Mouse (Mus musculus): ENCODE results near the gene Pgf.
A peak's percentile ranks its signal among the peaks of the same experiment; 100 is the strongest.

Pgf gene

GRCm38 (mm10) chr12:85177740-85178239, at the start of gene Pgf:
Pgf (minus strand) TSS chr12:85177790.
- DNase-seq (ENCODE audit: low read depth, low spot score) = no peak

- no peak for DNase-seq (ENCODE audit: low read depth, low spot score)
These were observed 49.6 kb upstream of the Pgf start for GRCm38 (mm10) chr12:85227227-85227626.

- no peak for DNase-seq (ENCODE audit: low read depth, low spot score)
These were observed 42.3 kb upstream of the Pgf start for GRCm38 (mm10) chr12:85219905-85220290.

GRCm38 (mm10) chr12:85219236-85219904, 41.8 kb upstream of the Pgf start, which contains the start of gene Eif2b2:
Eif2b2 (plus strand) TSS chr12:85219481.
- DNase-seq (ENCODE audit: low read depth, low spot score) = peak; percentile 94

GRCm38 (mm10) chr12:85217733-85218310, 40.2 kb upstream of the Pgf start:
- DNase-seq (ENCODE audit: low read depth, low spot score) = no peak

GRCm38 (mm10) chr12:85215031-85215430, 37.4 kb upstream of the Pgf start:
- no peak for DNase-seq (ENCODE audit: low read depth, low spot score)

- no peak for DNase-seq (ENCODE audit: low read depth, low spot score)
These were observed 31.2 kb upstream of the Pgf start for GRCm38 (mm10) chr12:85208687-85209199.

- no peak for DNase-seq (ENCODE audit: low read depth, low spot score)
These were observed 27.8 kb upstream of the Pgf start for GRCm38 (mm10) chr12:85205425-85205824.

GRCm38 (mm10) chr12:85204105-85204504, 26.5 kb upstream of the Pgf start:
- DNase-seq (ENCODE audit: low read depth, low spot score) = no peak

GRCm38 (mm10) chr12:85203699-85204098, 26.1 kb upstream of the Pgf start:
- no peak for DNase-seq (ENCODE audit: low read depth, low spot score)

GRCm38 (mm10) chr12:85202191-85202590, 24.6 kb upstream of the Pgf start:
- DNase-seq (ENCODE audit: low read depth, low spot score) = no peak

- DNase-seq (ENCODE audit: low read depth, low spot score) = no peak
These were observed 24.2 kb upstream of the Pgf start for GRCm38 (mm10) chr12:85201830-85202147.

- no peak for DNase-seq (ENCODE audit: low read depth, low spot score)
These were observed 23.6 kb upstream of the Pgf start for GRCm38 (mm10) chr12:85200929-85201829.

- DNase-seq (ENCODE audit: low read depth, low spot score) = no peak
These were observed 22.4 kb upstream of the Pgf start for GRCm38 (mm10) chr12:85199954-85200353.

- no peak for DNase-seq (ENCODE audit: low read depth, low spot score)
These were observed 20.3 kb upstream of the Pgf start for GRCm38 (mm10) chr12:85197936-85198335.

- DNase-seq (ENCODE audit: low read depth, low spot score) = no peak
These were observed 19.8 kb upstream of the Pgf start for GRCm38 (mm10) chr12:85197371-85197770.

- DNase-seq (ENCODE audit: low read depth, low spot score) = no peak
These were observed 18.6 kb upstream of the Pgf start for GRCm38 (mm10) chr12:85196191-85196590.

- no peak for DNase-seq (ENCODE audit: low read depth, low spot score)
These were observed 17.5 kb upstream of the Pgf start for GRCm38 (mm10) chr12:85195086-85195485.

- DNase-seq (ENCODE audit: low read depth, low spot score) = no peak
These were observed 17.0 kb upstream of the Pgf start for GRCm38 (mm10) chr12:85194623-85195018.

GRCm38 (mm10) chr12:85193923-85194622, 16.5 kb upstream of the Pgf start:
- no peak for DNase-seq (ENCODE audit: low read depth, low spot score)

GRCm38 (mm10) chr12:85193146-85193545, 15.6 kb upstream of the Pgf start:
- no peak for DNase-seq (ENCODE audit: low read depth, low spot score)

Data from brain, embryonic 18.5 days (tissue).